Mouse (Mus musculus): ENCODE results near the gene Rasgef1c. TPM values are rescaled to one million over a fixed set of nuclear protein-coding genes. Genes with fewer than 3 reads are reported as not detected.

Gene Rasgef1c
- polyA plus RNA-seq (2015; fragmentation: Nextera tagmentation; extraction: Ambion mirVana): 0.23 TPM in 1 of 2 replicates, not detected in the other

DNA sequence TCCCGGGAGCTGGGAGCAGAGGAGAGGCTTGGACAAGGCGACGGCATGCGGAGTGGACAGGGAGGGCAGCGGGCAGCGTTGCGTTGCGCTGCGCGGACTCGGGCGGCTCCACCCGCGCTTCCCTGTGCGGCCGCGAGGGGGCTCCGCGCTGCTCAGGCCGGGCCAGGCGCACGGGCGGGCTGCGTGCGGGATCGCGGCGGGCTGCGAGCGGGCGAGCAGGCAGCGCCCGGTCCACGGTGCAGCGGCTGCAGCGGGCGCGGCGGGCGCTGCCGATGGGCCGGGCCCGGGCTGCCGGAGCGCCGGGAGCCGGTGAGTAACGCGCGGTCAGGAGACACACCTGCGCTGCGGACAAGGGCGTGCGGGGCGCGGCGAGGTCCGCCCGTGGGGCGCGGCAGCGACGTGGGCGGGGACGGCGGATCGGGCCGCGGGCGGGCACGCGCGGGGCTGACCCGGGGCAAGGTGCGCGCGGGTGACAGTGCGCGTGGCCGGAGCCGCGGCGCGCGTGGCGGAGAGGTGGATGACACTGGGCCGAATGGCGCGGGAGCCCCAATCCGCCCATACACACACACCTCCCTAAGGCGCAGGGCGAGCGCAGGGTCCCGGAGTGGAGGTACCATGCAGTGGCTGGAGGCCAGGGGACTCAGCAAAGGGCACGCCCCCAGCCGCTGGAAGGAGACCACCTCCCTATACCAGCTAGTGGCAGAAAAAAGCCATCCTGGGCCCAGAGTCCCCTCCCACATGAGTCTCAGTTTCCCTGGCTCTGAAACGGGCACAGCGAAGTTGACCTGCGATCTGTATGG lies at the start of gene Rasgef1c:
Gene Rasgef1c (plus strand): TSS at position 177 of the 800 bp plus-strand sequence.
- Histone ChIP-seq H3K9ac (ENCODE audit: low read length) (peak within 1 kb of the TSS; percentile 67), H3K27me3 (ENCODE audit: control insufficient read depth, insufficient read depth, low read depth, low read length) (peaks cover 32% of the 10 kb centered on the region), H3K27ac (ENCODE audit: low read length) (no peak within 1 kb of the TSS), H3K4me2 (ENCODE audit: low read depth, low read length) (peak within 1 kb of the TSS; percentile 100), H3K4me1 (replicated peaks; ENCODE audit: control insufficient read depth, insufficient read depth, low read length) (peaks cover 4% of the 10 kb centered on the region; the same call in 1 of the 2 replicates), H3K4me3 (ENCODE audit: low read length) (peak within 1 kb of the TSS; percentile 68), H3K9me3 (ENCODE audit: control insufficient read depth, low read length) (0 out of 2 replicates have a peak, but pooled peaks cover 2% of the 10 kb centered on the region), H3K36me3 (ENCODE audit: control insufficient read depth, insufficient read depth, low read length) (no peaks in the 10 kb centered on the region)
- peak; percentile 82 for ATAC-seq (ENCODE audit: low read depth)
- 3% methylated on average over 97 of the region's 99 CpGs for WGBS

DNA sequence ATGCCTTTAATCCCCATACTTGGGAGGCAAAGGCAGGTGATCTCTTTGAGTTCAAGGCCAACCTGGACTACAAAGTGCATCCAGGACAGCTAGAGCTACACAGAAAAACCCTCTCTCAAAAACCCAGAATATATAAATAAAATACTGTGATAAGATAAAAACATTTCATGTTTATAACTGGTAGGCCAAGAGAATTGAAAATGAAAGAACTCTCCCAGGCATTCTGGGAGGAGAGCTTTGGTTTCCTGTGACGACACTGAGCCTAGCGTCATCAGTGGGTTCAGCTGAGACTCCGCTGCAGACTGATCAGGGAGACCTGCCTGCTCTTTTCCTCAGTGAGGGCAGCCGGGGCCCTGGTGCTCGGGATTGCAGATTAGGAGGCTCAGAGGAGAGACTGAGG lies 46.5 kb upstream of the Rasgef1c start:
- Histone ChIP-seq H3K27me3 (ENCODE audit: control insufficient read depth, insufficient read depth, low read depth, low read length) (no peaks in the 10 kb centered on the region), H3K27ac (ENCODE audit: low read length) (no peak overlapping the region), H3K4me3 (ENCODE audit: low read length) (no peak overlapping the region), H3K4me1 (replicated peaks; ENCODE audit: control insufficient read depth, insufficient read depth, low read length) (no peaks in the 10 kb centered on the region), H3K9me3 (ENCODE audit: control insufficient read depth, low read length) (no peaks in the 10 kb centered on the region), H3K9ac (ENCODE audit: low read length) (no peak overlapping the region), H3K4me2 (ENCODE audit: low read depth, low read length) (no peak overlapping the region), H3K36me3 (ENCODE audit: control insufficient read depth, insufficient read depth, low read length) (peaks cover 6% of the 10 kb centered on the region; the same call in 1 of the 2 replicates)
- WGBS: 75% methylated on average over 5 of the region's 5 CpGs
- ATAC-seq (ENCODE audit: low read depth): no peak

DNA sequence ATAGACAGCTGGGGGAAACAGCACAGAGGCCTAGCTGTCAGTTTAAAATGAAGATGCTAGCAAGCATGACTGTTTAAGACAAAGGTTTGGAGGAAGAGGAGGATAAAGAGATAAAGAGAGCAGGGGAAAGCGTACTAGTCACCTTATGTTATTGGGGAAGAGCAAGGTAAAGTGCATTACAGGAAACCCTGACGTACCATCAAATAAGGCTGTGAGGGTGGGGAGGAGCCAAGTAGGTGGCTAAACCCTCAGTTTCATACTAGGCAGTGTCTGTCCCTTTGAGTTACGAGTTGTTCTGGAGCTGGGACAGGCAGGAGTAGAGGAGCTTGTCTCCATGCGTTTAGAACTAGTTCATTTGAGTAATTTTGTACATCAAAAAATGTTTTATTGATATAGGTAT lies 40.5 kb upstream of the Rasgef1c start:
- 89% methylated on average over 4 of the region's 4 CpGs for WGBS
- ATAC-seq (ENCODE audit: low read depth): no peak
- H3K4me3 ChIP-seq (ENCODE audit: low read length): no peak overlapping the region
- H3K36me3 ChIP-seq (ENCODE audit: control insufficient read depth, insufficient read depth, low read length): 0 out of 2 replicates have a peak, but pooled peaks cover 3% of the 10 kb centered on the region
- H3K27me3 ChIP-seq (ENCODE audit: control insufficient read depth, insufficient read depth, low read depth, low read length): no peaks in the 10 kb centered on the region
- H3K9me3 ChIP-seq (ENCODE audit: control insufficient read depth, low read length): no peaks in the 10 kb centered on the region
- no peak overlapping the region for H3K4me2 ChIP-seq (ENCODE audit: low read depth, low read length)
- 0 out of 2 replicates have a peak, but pooled peaks cover 2% of the 10 kb centered on the region for H3K4me1 ChIP-seq (replicated peaks; ENCODE audit: control insufficient read depth, insufficient read depth, low read length)
- H3K9ac ChIP-seq (ENCODE audit: low read length): no peak overlapping the region
- no peak overlapping the region for H3K27ac ChIP-seq (ENCODE audit: low read length)

DNA sequence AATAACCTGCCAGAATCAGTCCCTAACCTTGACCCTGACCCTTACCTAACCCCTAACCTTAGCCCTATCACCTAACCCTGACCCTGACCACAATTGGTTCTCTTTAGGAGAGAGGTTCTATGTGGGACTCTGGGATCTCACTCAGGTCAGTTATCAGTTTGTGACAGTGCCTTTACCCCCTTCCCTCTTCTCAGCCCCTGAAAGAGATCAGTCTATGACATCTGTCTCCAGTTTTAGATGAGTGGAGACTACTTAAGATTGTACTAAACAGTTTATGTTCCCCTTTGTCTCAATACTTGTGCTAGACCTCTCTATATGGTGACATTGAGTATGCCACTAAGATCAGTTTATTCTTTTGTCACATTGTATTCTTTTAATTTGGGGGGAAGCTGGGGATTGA lies 37.7 kb upstream of the Rasgef1c start:
- peaks cover 7% of the 10 kb centered on the region; the same call in 1 of the 2 replicates for H3K36me3 ChIP-seq (ENCODE audit: control insufficient read depth, insufficient read depth, low read length)
- no peak overlapping the region for H3K9ac ChIP-seq (ENCODE audit: low read length)
- H3K4me1 ChIP-seq (replicated peaks; ENCODE audit: control insufficient read depth, insufficient read depth, low read length): 0 out of 2 replicates have a peak, but pooled peaks cover 2% of the 10 kb centered on the region
- no peak overlapping the region for H3K4me2 ChIP-seq (ENCODE audit: low read depth, low read length)
- H3K27me3 ChIP-seq (ENCODE audit: control insufficient read depth, insufficient read depth, low read depth, low read length): no peaks in the 10 kb centered on the region
- no peak overlapping the region for H3K4me3 ChIP-seq (ENCODE audit: low read length)
- no peak overlapping the region for H3K27ac ChIP-seq (ENCODE audit: low read length)
- H3K9me3 ChIP-seq (ENCODE audit: control insufficient read depth, low read length): no peaks in the 10 kb centered on the region
- no peak for ATAC-seq (ENCODE audit: low read depth)

DNA sequence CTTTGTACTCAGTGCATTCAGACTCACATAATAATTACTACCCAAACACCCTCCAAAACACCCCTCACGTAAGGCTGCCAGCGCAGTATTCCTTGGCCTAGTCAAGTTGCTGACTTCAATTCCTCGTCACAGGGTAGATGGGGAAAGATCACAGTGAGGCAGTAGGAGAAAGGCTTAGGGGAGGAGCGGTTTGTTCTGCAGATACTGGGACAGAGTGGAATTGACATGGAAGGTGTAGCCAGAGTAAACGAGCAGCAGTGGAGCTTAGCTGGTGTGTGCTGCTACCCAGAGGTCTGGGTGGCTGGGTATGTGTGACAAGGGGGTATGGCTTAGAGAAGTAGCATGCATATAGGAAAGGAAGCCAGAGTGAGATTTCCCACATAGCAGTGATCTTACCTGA lies 34.3 kb upstream of the Rasgef1c start:
- Histone ChIP-seq H3K4me1 (replicated peaks; ENCODE audit: control insufficient read depth, insufficient read depth, low read length) (no peaks in the 10 kb centered on the region), H3K27me3 (ENCODE audit: control insufficient read depth, insufficient read depth, low read depth, low read length) (no peaks in the 10 kb centered on the region), H3K36me3 (ENCODE audit: control insufficient read depth, insufficient read depth, low read length) (peaks cover 12% of the 10 kb centered on the region), H3K9ac (ENCODE audit: low read length) (no peak overlapping the region), H3K4me3 (ENCODE audit: low read length) (no peak overlapping the region), H3K27ac (ENCODE audit: low read length) (no peak overlapping the region), H3K4me2 (ENCODE audit: low read depth, low read length) (no peak overlapping the region), H3K9me3 (ENCODE audit: control insufficient read depth, low read length) (no peaks in the 10 kb centered on the region)
- WGBS: 84% methylated on average over 5 of the region's 5 CpGs
- no peak for ATAC-seq (ENCODE audit: low read depth)

DNA sequence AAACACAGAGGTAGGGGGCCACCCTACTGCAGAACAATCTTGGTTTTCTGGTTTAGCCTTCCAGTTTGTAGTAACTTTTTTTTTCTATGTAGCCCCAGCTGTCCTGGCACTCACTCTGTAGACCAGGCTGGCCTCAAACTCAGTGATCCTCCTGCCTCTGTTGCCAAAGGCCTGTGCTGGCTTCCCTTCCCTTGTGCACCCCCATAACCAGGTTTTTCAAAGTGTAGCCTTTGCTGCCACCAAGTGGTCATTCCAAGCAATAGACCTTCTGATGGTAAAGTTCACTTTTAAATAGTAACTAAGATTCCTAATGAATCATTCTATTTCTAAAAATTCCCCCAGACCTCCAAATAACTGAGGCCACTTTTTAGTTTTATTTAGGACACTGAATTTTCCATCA lies 31.9 kb upstream of the Rasgef1c start:
- H3K4me2 ChIP-seq (ENCODE audit: low read depth, low read length): no peak overlapping the region
- no peaks in the 10 kb centered on the region for H3K4me1 ChIP-seq (replicated peaks; ENCODE audit: control insufficient read depth, insufficient read depth, low read length)
- H3K36me3 ChIP-seq (ENCODE audit: control insufficient read depth, insufficient read depth, low read length): peaks cover 19% of the 10 kb centered on the region
- no peaks in the 10 kb centered on the region for H3K9me3 ChIP-seq (ENCODE audit: control insufficient read depth, low read length)
- H3K27ac ChIP-seq (ENCODE audit: low read length): no peak overlapping the region
- no peak for ATAC-seq (ENCODE audit: low read depth)
- H3K9ac ChIP-seq (ENCODE audit: low read length): no peak overlapping the region
- no peak overlapping the region for H3K4me3 ChIP-seq (ENCODE audit: low read length)
- no peaks in the 10 kb centered on the region for H3K27me3 ChIP-seq (ENCODE audit: control insufficient read depth, insufficient read depth, low read depth, low read length)

DNA sequence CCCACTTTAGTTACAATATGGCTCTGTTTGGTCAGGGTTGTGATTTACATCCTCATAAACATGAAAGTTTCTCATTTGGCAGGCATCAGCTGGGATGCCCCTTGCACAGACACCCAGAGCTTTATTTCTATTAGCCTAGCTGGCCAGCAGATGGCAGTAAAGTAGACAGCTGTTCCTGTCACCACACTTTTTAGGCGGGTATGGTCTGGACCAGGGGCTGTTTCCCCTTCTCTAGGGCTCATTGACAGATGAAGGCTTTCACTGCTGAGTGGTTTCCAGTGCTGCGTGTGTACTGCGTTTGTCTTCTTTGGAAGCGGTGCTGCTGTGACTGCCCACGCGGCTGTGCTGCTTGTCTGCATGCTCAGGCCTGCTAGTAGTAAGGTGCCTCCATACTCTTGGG lies 29.7 kb upstream of the Rasgef1c start:
- peak; percentile 36 for ATAC-seq (ENCODE audit: low read depth)

DNA sequence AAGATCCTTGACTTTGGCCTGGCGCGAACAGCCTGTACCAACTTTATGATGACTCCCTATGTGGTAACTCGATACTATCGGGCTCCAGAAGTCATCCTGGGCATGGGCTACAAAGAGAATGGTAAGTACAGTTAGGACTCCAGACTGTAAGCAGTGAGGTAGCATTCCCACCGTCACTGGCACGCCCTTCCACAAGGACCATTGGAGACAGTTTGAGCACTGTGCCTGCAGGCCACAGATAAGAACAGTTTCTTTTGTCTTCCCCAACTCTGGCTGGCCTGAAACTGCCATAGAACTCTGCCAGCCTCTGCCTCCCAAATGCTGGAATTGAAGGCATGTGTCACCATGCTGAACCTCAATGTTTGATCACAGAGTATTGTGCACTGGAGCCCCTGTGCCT lies 28.9 kb upstream of the Rasgef1c start:
- H3K9ac ChIP-seq (ENCODE audit: low read length): no peak overlapping the region
- peaks cover 7% of the 10 kb centered on the region; the same call in 1 of the 2 replicates for H3K4me1 ChIP-seq (replicated peaks; ENCODE audit: control insufficient read depth, insufficient read depth, low read length)
- H3K27me3 ChIP-seq (ENCODE audit: control insufficient read depth, insufficient read depth, low read depth, low read length): no peaks in the 10 kb centered on the region
- H3K4me3 ChIP-seq (ENCODE audit: low read length): no peak overlapping the region
- no peaks in the 10 kb centered on the region for H3K9me3 ChIP-seq (ENCODE audit: control insufficient read depth, low read length)
- no peak for ATAC-seq (ENCODE audit: low read depth)
- H3K36me3 ChIP-seq (ENCODE audit: control insufficient read depth, insufficient read depth, low read length): peaks cover 14% of the 10 kb centered on the region
- H3K4me2 ChIP-seq (ENCODE audit: low read depth, low read length): no peak overlapping the region
- no peak overlapping the region for H3K27ac ChIP-seq (ENCODE audit: low read length)
- WGBS: 92% methylated on average over 6 of the region's 6 CpGs

More for the DNA sequence above, 29.7 kb upstream of the Rasgef1c start:
- peaks cover under 1% of the 10 kb centered on the region; the same call in 1 of the 2 replicates for H3K4me1 ChIP-seq (replicated peaks; ENCODE audit: control insufficient read depth, insufficient read depth, low read length)
- H3K4me2 ChIP-seq (ENCODE audit: low read depth, low read length): no peak overlapping the region
- no peak overlapping the region for H3K27ac ChIP-seq (ENCODE audit: low read length)
- H3K36me3 ChIP-seq (ENCODE audit: control insufficient read depth, insufficient read depth, low read length): peaks cover 19% of the 10 kb centered on the region
- H3K27me3 ChIP-seq (ENCODE audit: control insufficient read depth, insufficient read depth, low read depth, low read length): no peaks in the 10 kb centered on the region
- H3K4me3 ChIP-seq (ENCODE audit: low read length): no peak overlapping the region
- 55% methylated on average over 6 of the region's 6 CpGs for WGBS
- H3K9ac ChIP-seq (ENCODE audit: low read length): no peak overlapping the region
- no peaks in the 10 kb centered on the region for H3K9me3 ChIP-seq (ENCODE audit: control insufficient read depth, low read length)

DNA sequence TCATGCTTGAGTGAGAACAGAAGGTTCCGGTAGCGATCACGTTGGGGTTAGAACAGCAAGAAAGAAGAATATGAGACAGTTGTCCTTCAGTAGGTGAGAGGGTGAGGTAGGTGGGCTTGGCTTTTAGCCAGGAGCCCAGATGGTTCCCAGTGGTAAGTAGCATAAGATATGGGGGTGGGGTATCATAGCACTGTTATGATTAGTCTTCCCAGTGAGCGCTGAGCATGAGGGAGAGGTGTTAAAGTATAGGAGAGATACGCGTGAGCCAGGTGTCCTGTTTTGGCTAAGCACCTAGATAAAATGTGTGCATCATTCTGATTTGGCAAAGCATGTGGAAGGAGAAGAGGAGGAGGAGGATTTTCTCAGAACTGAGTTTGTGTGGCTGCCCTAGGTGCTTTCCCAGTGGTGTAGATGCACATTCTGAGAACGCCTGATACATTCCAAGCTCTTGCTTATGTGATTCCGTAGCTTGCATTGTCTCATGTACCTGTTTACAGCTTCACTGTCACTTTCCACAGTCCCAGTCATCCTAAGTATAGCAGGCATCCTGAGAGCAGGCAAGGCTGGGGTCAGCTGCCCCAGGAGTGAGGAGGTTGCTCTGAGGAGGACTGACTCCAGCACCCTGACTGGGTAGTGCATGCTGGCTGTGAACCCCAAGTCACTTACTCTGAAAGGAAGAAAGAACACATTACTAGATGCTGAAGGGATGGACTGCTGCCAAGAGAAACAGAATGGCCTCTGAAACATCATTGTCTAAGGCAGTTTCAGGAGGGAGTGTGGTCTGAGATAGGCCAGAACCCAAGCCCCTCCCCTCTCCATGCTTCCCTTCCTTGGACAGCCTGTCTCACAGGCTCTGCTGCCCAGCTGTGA lies 24.5 kb upstream of the Rasgef1c start:
- peak; percentile 73 for ATAC-seq (ENCODE audit: low read depth)
- Histone ChIP-seq H3K4me3 (ENCODE audit: low read length) (no peak overlapping the region), H3K27me3 (ENCODE audit: control insufficient read depth, insufficient read depth, low read depth, low read length) (no peaks in the 10 kb centered on the region), H3K9me3 (ENCODE audit: control insufficient read depth, low read length) (no peaks in the 10 kb centered on the region), H3K27ac (ENCODE audit: low read length) (peak overlapping the region; percentile 57; the same call in 1 of the 2 replicates), H3K36me3 (ENCODE audit: control insufficient read depth, insufficient read depth, low read length) (peaks cover 10% of the 10 kb centered on the region), H3K4me2 (ENCODE audit: low read depth, low read length) (no peak overlapping the region), H3K9ac (ENCODE audit: low read length) (no peak overlapping the region), H3K4me1 (replicated peaks; ENCODE audit: control insufficient read depth, insufficient read depth, low read length) (peaks cover 10% of the 10 kb centered on the region; the same call in 1 of the 2 replicates)
- 70% methylated on average over 8 of the region's 8 CpGs for WGBS
